Mouse (Mus musculus) myocyte (in vitro differentiated cells): ENCODE data around the gene BC049715. TPM values are rescaled to one million over a fixed set of nuclear protein-coding genes. Genes with fewer than 3 reads are reported as not detected.

Experiments used
- H3K27me3 ChIP-seq: one replicate; pipeline ENCODE4 v1.6.1; 2011; ENCODE audit not compliant: control insufficient read depth, insufficient read depth, insufficient read length
- H3K36me3 ChIP-seq: one replicate; pipeline ENCODE4 v1.6.1; 2011; ENCODE audit not compliant: control insufficient read depth, insufficient read depth
- H3K4me2 ChIP-seq: one replicate; pipeline ENCODE4 v1.6.1; 2011; ENCODE audit warnings: low read depth, control low read depth
- H3K4me3 ChIP-seq: one replicate; pipeline ENCODE4 v1.5.1; 2011; ENCODE audit warnings: mild to moderate bottlenecking, control low read depth, moderate library complexity
- H3K79me2 ChIP-seq: one replicate; pipeline ENCODE4 v1.6.1; 2011; ENCODE audit not compliant: control insufficient read depth, insufficient read depth
- H3ac ChIP-seq: one replicate; pipeline ENCODE4 v1.6.1; 2011; ENCODE audit not compliant: control insufficient read depth, insufficient read length
- CEBPB ChIP-seq: IDR thresholded peaks from 2 replicates; pipeline ENCODE4 v1.6.1; 2011; ENCODE audit warnings: mild to moderate bottlenecking, moderate library complexity; ENCODE audit not compliant: poor library complexity, insufficient read depth, severe bottlenecking
- E2F4 ChIP-seq: IDR thresholded peaks from one replicate; pipeline ENCODE4 v1.6.1; 2011; ENCODE audit warnings: mild to moderate bottlenecking, control low read depth, moderate library complexity; ENCODE audit not compliant: insufficient read depth
- MAX ChIP-seq: IDR thresholded peaks from one replicate; pipeline ENCODE4 v1.6.1; 2011; ENCODE audit warnings: low read depth, mild to moderate bottlenecking, control low read depth
- MYOD1 ChIP-seq, 3 experiments: IDR thresholded peaks; one replicate each; pipeline ENCODE4 v1.6.1; 2011; ENCODE audit warnings: control low read depth in 2 of 3, low read depth in 2 of 3, mild to moderate bottlenecking in 2 of 3, moderate library complexity in 1 of 3; ENCODE audit not compliant: insufficient read length in 2 of 3, control insufficient read depth in 1 of 3
- MYOG ChIP-seq, 3 experiments: IDR thresholded peaks; one replicate each; pipeline ENCODE4 v1.6.1; 2011; ENCODE audit warnings: control low read depth in 2 of 3, low read depth in 2 of 3, mild to moderate bottlenecking in 2 of 3; ENCODE audit not compliant: insufficient read length in 2 of 3, control insufficient read depth in 1 of 3, insufficient read depth in 1 of 3
- POLR2A ChIP-seq: IDR thresholded peaks from one replicate; pipeline ENCODE4 v1.6.1; 2011; ENCODE audit warnings: low read depth, mild to moderate bottlenecking, control low read depth, moderate library complexity; ENCODE audit not compliant: insufficient read length
- POLR2AphosphoS2 ChIP-seq: IDR thresholded peaks from one replicate; pipeline ENCODE4 v1.6.1; 2011; ENCODE audit warnings: low read depth, control low read depth; ENCODE audit not compliant: insufficient read length
- REST ChIP-seq: IDR thresholded peaks from one replicate; pipeline ENCODE4 v1.6.1; 2011; ENCODE audit warnings: mild to moderate bottlenecking, control low read depth, moderate library complexity; ENCODE audit not compliant: insufficient read depth, insufficient read length
- SRF ChIP-seq: IDR thresholded peaks from one replicate; pipeline ENCODE4 v1.6.1; 2011; ENCODE audit warnings: low read depth; ENCODE audit not compliant: control insufficient read depth, insufficient read length
- TCF12 ChIP-seq: IDR thresholded peaks from one replicate; pipeline ENCODE4 v1.6.1; 2011; ENCODE audit warnings: mild to moderate bottlenecking, control low read depth; ENCODE audit not compliant: poor library complexity, insufficient read depth, severe bottlenecking
- TCF3 ChIP-seq: IDR thresholded peaks from one replicate; pipeline ENCODE4 v1.6.1; 2011; ENCODE audit warnings: low read depth, control low read depth; ENCODE audit not compliant: insufficient read length
- USF1 ChIP-seq: IDR thresholded peaks from one replicate; pipeline ENCODE4 v1.6.1; 2011; ENCODE audit warnings: low read depth, mild to moderate bottlenecking, control low read depth, moderate library complexity
- polyA plus RNA-seq: library from polyadenylated mRNA; unstranded; fragments of >200 nt; fragmentation: generic; extraction: Trizol; gene quantifications from one replicate; pipeline ENCODE4 v1.2.1, GENCODE M21; 2012; ENCODE audit warnings: missing spikeins

BC049715 gene
- polyA plus RNA-seq, 1 experiment, result 0.10 TPM

- Histone ChIP-seq H3K4me2 (no peak overlapping the region), H3K27me3 (no peaks in the 10 kb centered on the region), H3K79me2 (no peaks in the 10 kb centered on the region), H3ac (no peak overlapping the region), H3K4me3 (no peak overlapping the region), H3K36me3 (no peaks in the 10 kb centered on the region)
- TF ChIP-seq MYOD1 (IDR thresholded peaks at IDR 0.05; ENCODE audit: control insufficient read depth in 1 of 3, insufficient read length in 2 of 3, low read depth in 2 of 3) (peak in 1 of 3 experiments; percentile 16), REST (no peak), TCF3 (no peak), MYOG (IDR thresholded peaks at IDR 0.05; ENCODE audit: control insufficient read depth in 1 of 3, insufficient read depth in 1 of 3, insufficient read length in 2 of 3, low read depth in 2 of 3) (no peak)
Measured at GRCm38 (mm10) chr6:136847790-136848189, 20.4 kb downstream of the BC049715 start.

DNA sequence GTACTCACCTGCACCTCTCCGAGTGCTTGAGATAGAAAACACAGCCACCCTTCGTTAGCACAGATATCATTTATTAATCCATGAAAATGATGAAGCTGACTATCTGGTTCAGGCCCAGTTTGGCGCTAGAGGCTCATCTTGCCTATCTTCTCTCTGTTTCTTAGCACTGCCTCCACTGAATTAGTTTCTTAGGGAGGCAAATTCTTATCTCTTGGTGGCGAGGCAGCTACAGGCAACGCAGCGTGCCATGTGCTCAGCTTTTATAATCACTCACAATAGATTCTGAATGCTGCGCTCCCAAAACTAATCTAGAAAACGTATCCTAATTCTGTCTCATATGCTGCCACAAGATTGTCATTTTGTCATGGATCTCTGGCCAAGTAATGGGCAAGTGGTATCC lies 21.0 kb downstream of the BC049715 start:
- H3K4me2 ChIP-seq, result no peak overlapping the region
- H3K79me2 ChIP-seq, result no peaks in the 10 kb centered on the region
- no peak for TF ChIP-seq TCF3
- TF ChIP-seq REST, result no peak
- no peak for TF ChIP-seq TCF12
- TF ChIP-seq POLR2A, result no peak
- TF ChIP-seq E2F4, result no peak
- no peak for TF ChIP-seq MYOD1 (IDR thresholded peaks at IDR 0.05; ENCODE audit: control insufficient read depth in 1 of 3, insufficient read length in 2 of 3, low read depth in 2 of 3)
- TF ChIP-seq USF1, result no peak
- no peak for TF ChIP-seq SRF
- TF ChIP-seq POLR2AphosphoS2, result no peak
- TF ChIP-seq MAX, result no peak
- TF ChIP-seq MYOG (IDR thresholded peaks at IDR 0.05; ENCODE audit: control insufficient read depth in 1 of 3, insufficient read depth in 1 of 3, insufficient read length in 2 of 3, low read depth in 2 of 3), result no peak
- no peak for TF ChIP-seq CEBPB

DNA sequence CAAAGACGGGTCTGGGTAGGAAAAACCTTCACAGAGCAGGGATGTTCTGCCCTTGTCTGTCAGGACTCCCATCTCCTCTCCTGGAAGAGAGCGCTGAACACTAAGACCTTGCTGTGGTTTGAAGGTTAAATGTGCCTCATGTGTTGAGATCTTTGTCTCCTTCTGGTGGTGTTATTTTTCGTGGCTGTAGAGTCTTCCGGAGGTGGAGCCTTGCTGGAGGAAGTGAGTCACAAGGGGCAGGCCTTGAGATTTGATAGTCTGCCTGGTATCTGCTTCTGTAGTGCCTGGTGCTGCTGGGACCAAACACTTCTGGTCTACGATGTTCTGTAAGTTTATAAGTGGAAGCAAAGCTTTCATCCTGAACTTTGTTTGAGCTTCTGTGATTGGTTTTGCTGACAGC lies 21.5 kb downstream of the BC049715 start:
- Histone ChIP-seq H3K36me3 (no peaks in the 10 kb centered on the region), H3K27me3 (no peaks in the 10 kb centered on the region), H3ac (no peak overlapping the region), H3K4me2 (no peak overlapping the region), H3K79me2 (no peaks in the 10 kb centered on the region), H3K4me3 (no peak overlapping the region)
- TF ChIP-seq TCF3 (no peak), MYOG (IDR thresholded peaks at IDR 0.05; ENCODE audit: control insufficient read depth in 1 of 3, insufficient read depth in 1 of 3, insufficient read length in 2 of 3, low read depth in 2 of 3) (no peak)

More for the DNA sequence above, 21.0 kb downstream of the BC049715 start:
- Histone ChIP-seq H3ac (no peak overlapping the region), H3K27me3 (no peaks in the 10 kb centered on the region), H3K36me3 (no peaks in the 10 kb centered on the region), H3K4me3 (no peak overlapping the region)

DNA sequence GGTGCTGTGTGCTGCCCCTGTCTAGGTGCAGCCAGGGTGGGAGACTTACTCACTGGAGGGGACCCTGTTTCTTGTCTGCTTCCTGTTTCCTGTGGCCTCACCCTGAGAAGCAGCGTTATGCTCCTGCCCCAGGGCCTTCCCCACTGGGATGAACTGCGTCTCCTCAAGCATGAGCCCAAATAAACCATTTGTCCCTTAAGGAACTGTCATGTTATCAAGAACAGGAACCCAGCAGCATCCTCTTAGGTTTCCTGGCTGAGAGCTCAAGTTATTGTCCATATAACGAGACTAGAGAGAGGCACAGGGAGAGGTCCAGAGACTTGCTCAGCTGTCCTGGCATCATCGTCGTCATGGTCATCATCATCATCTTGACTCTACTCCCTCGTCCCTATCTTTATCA lies 22.8 kb downstream of the BC049715 start:
- H3K79me2 ChIP-seq, result no peaks in the 10 kb centered on the region
- no peaks in the 10 kb centered on the region for H3K27me3 ChIP-seq
- H3ac ChIP-seq, result no peak overlapping the region

DNA sequence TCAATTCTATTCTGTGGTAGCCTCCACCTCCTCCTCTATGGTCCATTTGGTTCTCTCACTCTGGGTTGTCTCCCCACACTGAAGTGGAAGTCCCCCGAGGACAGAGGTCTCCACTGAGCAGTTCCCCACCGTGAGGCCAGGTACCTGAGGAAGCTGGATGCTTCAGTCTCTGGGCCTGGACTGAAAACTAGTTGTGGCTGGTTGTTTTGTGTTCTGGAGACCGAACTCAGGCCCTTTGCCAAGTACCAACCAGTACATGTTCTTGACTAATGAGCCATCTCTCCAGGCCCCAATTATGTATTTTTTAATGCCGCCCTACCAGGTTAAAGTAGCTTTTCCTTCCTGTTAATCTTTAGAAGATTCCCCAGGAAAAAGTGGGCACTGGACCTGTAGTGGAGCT lies 24.9 kb downstream of the BC049715 start:
- H3K4me3 ChIP-seq, result no peak overlapping the region
- TF ChIP-seq MYOG (IDR thresholded peaks at IDR 0.05; ENCODE audit: control insufficient read depth in 1 of 3, insufficient read depth in 1 of 3, insufficient read length in 2 of 3, low read depth in 2 of 3), result no peak
- TF ChIP-seq USF1, result no peak
- no peak for TF ChIP-seq E2F4
- TF ChIP-seq MAX, result no peak
- TF ChIP-seq TCF12, result no peak
- H3K79me2 ChIP-seq, result no peaks in the 10 kb centered on the region
- no peaks in the 10 kb centered on the region for H3K27me3 ChIP-seq
- H3K36me3 ChIP-seq, result no peaks in the 10 kb centered on the region
- no peak overlapping the region for H3ac ChIP-seq
- no peak overlapping the region for H3K4me2 ChIP-seq

More for the DNA sequence above, 22.8 kb downstream of the BC049715 start:
- no peaks in the 10 kb centered on the region for H3K36me3 ChIP-seq
- no peak for TF ChIP-seq POLR2A
- TF ChIP-seq TCF12, result no peak
- TF ChIP-seq E2F4, result no peak
- TF ChIP-seq REST, result no peak
- TF ChIP-seq SRF, result no peak
- TF ChIP-seq CEBPB, result no peak
- no peak for TF ChIP-seq MYOG (IDR thresholded peaks at IDR 0.05; ENCODE audit: control insufficient read depth in 1 of 3, insufficient read depth in 1 of 3, insufficient read length in 2 of 3, low read depth in 2 of 3)
- no peak for TF ChIP-seq USF1
- TF ChIP-seq POLR2AphosphoS2, result no peak
- TF ChIP-seq MYOD1 (IDR thresholded peaks at IDR 0.05; ENCODE audit: control insufficient read depth in 1 of 3, insufficient read length in 2 of 3, low read depth in 2 of 3), result no peak
- no peak for TF ChIP-seq TCF3
- TF ChIP-seq MAX, result no peak
- H3K4me3 ChIP-seq, result no peak overlapping the region
- no peak overlapping the region for H3K4me2 ChIP-seq

DNA sequence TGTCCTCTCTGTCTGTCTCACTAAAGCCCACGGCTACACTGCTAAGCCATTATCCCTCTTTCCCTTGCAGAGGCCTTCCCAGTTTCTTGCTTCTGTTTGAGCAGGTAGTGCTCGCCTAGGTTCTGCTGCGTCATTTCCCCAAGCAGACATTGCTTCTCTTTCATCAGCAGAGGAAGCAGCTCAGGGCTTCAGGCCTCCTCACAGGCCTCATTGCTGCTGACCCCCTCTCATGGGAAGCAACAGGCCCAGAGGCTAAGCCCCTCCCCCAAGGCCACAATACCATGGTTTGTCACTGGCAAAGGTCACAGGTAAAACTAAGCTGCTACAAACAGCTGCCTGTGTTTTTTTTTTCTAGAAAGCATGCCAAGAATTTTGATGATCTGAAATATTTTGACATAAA lies 25.3 kb downstream of the BC049715 start:
- no peak overlapping the region for H3K4me3 ChIP-seq

More for the DNA sequence above, 25.3 kb downstream of the BC049715 start:
- no peak for TF ChIP-seq CEBPB
- Histone ChIP-seq H3K36me3 (no peaks in the 10 kb centered on the region), H3K27me3 (no peaks in the 10 kb centered on the region), H3K4me2 (no peak overlapping the region), H3K79me2 (no peaks in the 10 kb centered on the region), H3ac (no peak overlapping the region)
